Mouse (Mus musculus): ENCODE measurements around the gene Nfkb1. TPM values are rescaled to one million over a fixed set of nuclear protein-coding genes. Genes with fewer than 3 reads are reported as not detected.

The Nfkb1 gene
- total and polyA plus RNA-seq, 2 experiments from 2014 or later, result 4.2 to 26.2 TPM

GRCm38 (mm10) chr3:135635030-135635429, 56.3 kb downstream of the Nfkb1 start:
- no peak for DNase-seq (ENCODE audit: low spot score)
- Histone ChIP-seq H3K36me3 (ENCODE audit: insufficient read depth, low read length) (no peaks in the 10 kb centered on the region), H3K4me1 (ENCODE audit: insufficient read depth, low read length) (no peaks in the 10 kb centered on the region), H3K27ac (ENCODE audit: low read depth, low read length) (no peak overlapping the region), H3K27me3 (ENCODE audit: insufficient read depth, low read length) (no peaks in the 10 kb centered on the region), H3K4me3 (ENCODE audit: low read depth, low read length) (no peak overlapping the region), H3K9ac (replicated peaks; ENCODE audit: low read length, poor library complexity, severe bottlenecking) (no peak overlapping the region), H3K4me2 (ENCODE audit: low read depth, low read length, poor library complexity, severe bottlenecking) (no peak overlapping the region), H3K9me3 (ENCODE audit: low read length) (no peaks in the 10 kb centered on the region)
- WGBS, result 89% methylated on average over 1 of the region's 1 CpGs
- no peak for TF ChIP-seq CTCF (IDR thresholded peaks at IDR 0.05)
- no peak for ATAC-seq (ENCODE audit: low FRiP score)

GRCm38 (mm10) chr3:135634275-135634674, 57.1 kb downstream of the Nfkb1 start:
- no peak overlapping the region for H3K4me2 ChIP-seq (ENCODE audit: low read depth, low read length, poor library complexity, severe bottlenecking)
- 97% methylated on average over 3 of the region's 3 CpGs for WGBS

GRCm38 (mm10) chr3:135631856-135632255, 59.5 kb downstream of the Nfkb1 start:
- Histone ChIP-seq H3K27me3 (ENCODE audit: insufficient read depth, low read length) (no peaks in the 10 kb centered on the region), H3K4me2 (ENCODE audit: low read depth, low read length, poor library complexity, severe bottlenecking) (no peak overlapping the region), H3K27ac (ENCODE audit: low read depth, low read length) (no peak overlapping the region), H3K4me3 (ENCODE audit: low read depth, low read length) (no peak overlapping the region), H3K4me1 (ENCODE audit: insufficient read depth, low read length) (no peaks in the 10 kb centered on the region), H3K9ac (replicated peaks; ENCODE audit: low read length, poor library complexity, severe bottlenecking) (no peak overlapping the region), H3K36me3 (ENCODE audit: insufficient read depth, low read length) (peaks cover 7% of the 10 kb centered on the region; the same call in 1 of the 2 replicates), H3K9me3 (ENCODE audit: low read length) (no peaks in the 10 kb centered on the region)
- ATAC-seq (ENCODE audit: low FRiP score) (no peak), DNase-seq (ENCODE audit: low spot score) (no peak)
- WGBS, result 22% methylated on average over 4 of the region's 4 CpGs
- TF ChIP-seq CTCF (IDR thresholded peaks at IDR 0.05), result no peak

More at GRCm38 (mm10) chr3:135634275-135634674, 57.1 kb downstream of the Nfkb1 start:
- no peak for ATAC-seq (ENCODE audit: low FRiP score)
- no peaks in the 10 kb centered on the region for H3K4me1 ChIP-seq (ENCODE audit: insufficient read depth, low read length)
- H3K4me3 ChIP-seq (ENCODE audit: low read depth, low read length), result no peak overlapping the region
- TF ChIP-seq CTCF (IDR thresholded peaks at IDR 0.05), result no peak
- H3K9me3 ChIP-seq (ENCODE audit: low read length), result no peaks in the 10 kb centered on the region
- H3K27me3 ChIP-seq (ENCODE audit: insufficient read depth, low read length), result no peaks in the 10 kb centered on the region
- H3K27ac ChIP-seq (ENCODE audit: low read depth, low read length), result no peak overlapping the region
- no peak overlapping the region for H3K9ac ChIP-seq (replicated peaks; ENCODE audit: low read length, poor library complexity, severe bottlenecking)
- DNase-seq (ENCODE audit: low spot score), result no peak
- no peaks in the 10 kb centered on the region; the same call in 1 of the 2 replicates for H3K36me3 ChIP-seq (ENCODE audit: insufficient read depth, low read length)

GRCm38 (mm10) chr3:135631096-135631457, 60.3 kb downstream of the Nfkb1 start:
- ATAC-seq (ENCODE audit: low FRiP score) (peak; percentile 56), DNase-seq (ENCODE audit: low spot score) (peak; percentile 49)
- Histone ChIP-seq H3K4me1 (ENCODE audit: insufficient read depth, low read length) (no peaks in the 10 kb centered on the region), H3K36me3 (ENCODE audit: insufficient read depth, low read length) (peaks cover 10% of the 10 kb centered on the region), H3K27ac (ENCODE audit: low read depth, low read length) (no peak overlapping the region), H3K27me3 (ENCODE audit: insufficient read depth, low read length) (no peaks in the 10 kb centered on the region), H3K9ac (replicated peaks; ENCODE audit: low read length, poor library complexity, severe bottlenecking) (no peak overlapping the region), H3K4me2 (ENCODE audit: low read depth, low read length, poor library complexity, severe bottlenecking) (no peak overlapping the region), H3K4me3 (ENCODE audit: low read depth, low read length) (no peak overlapping the region), H3K9me3 (ENCODE audit: low read length) (no peaks in the 10 kb centered on the region)
- peak; percentile 67 for TF ChIP-seq CTCF (IDR thresholded peaks at IDR 0.05)
- WGBS, result 60% methylated on average over 10 of the region's 10 CpGs

- H3K36me3 ChIP-seq (ENCODE audit: insufficient read depth, low read length), result peaks cover 10% of the 10 kb centered on the region
- no peak overlapping the region for H3K4me3 ChIP-seq (ENCODE audit: low read depth, low read length)
- DNase-seq (ENCODE audit: low spot score) (no peak), ATAC-seq (ENCODE audit: low FRiP score) (peak; percentile 38; the same call in 1 of the 2 replicates)
- H3K9me3 ChIP-seq (ENCODE audit: low read length), result no peaks in the 10 kb centered on the region
- no peaks in the 10 kb centered on the region for H3K27me3 ChIP-seq (ENCODE audit: insufficient read depth, low read length)
- TF ChIP-seq CTCF (IDR thresholded peaks at IDR 0.05), result no peak
- no peaks in the 10 kb centered on the region for H3K4me1 ChIP-seq (ENCODE audit: insufficient read depth, low read length)
- H3K4me2 ChIP-seq (ENCODE audit: low read depth, low read length, poor library complexity, severe bottlenecking), result no peak overlapping the region
- 67% methylated on average over 21 of the region's 21 CpGs for WGBS
- no peak overlapping the region for H3K27ac ChIP-seq (ENCODE audit: low read depth, low read length)
- no peak overlapping the region for H3K9ac ChIP-seq (replicated peaks; ENCODE audit: low read length, poor library complexity, severe bottlenecking)
Observed at GRCm38 (mm10) chr3:135630430-135631095, 60.8 kb downstream of the Nfkb1 start.

GRCm38 (mm10) chr3:135629830-135630355, 61.5 kb downstream of the Nfkb1 start:
- no peak overlapping the region for H3K9ac ChIP-seq (replicated peaks; ENCODE audit: low read length, poor library complexity, severe bottlenecking)
- no peak for DNase-seq (ENCODE audit: low spot score)

More at GRCm38 (mm10) chr3:135629830-135630355, 61.5 kb downstream of the Nfkb1 start:
- Histone ChIP-seq H3K27me3 (ENCODE audit: insufficient read depth, low read length) (no peaks in the 10 kb centered on the region), H3K27ac (ENCODE audit: low read depth, low read length) (no peak overlapping the region), H3K4me2 (ENCODE audit: low read depth, low read length, poor library complexity, severe bottlenecking) (no peak overlapping the region), H3K4me1 (ENCODE audit: insufficient read depth, low read length) (no peaks in the 10 kb centered on the region), H3K36me3 (ENCODE audit: insufficient read depth, low read length) (peaks cover 10% of the 10 kb centered on the region), H3K4me3 (ENCODE audit: low read depth, low read length) (no peak overlapping the region), H3K9me3 (ENCODE audit: low read length) (no peaks in the 10 kb centered on the region)
- no peak for TF ChIP-seq CTCF (IDR thresholded peaks at IDR 0.05)
- ATAC-seq (ENCODE audit: low FRiP score), result no peak
- WGBS, result 92% methylated on average over 4 of the region's 4 CpGs
